Mouse (Mus musculus) liver, adult (tissue): ENCODE data around the gene Sept9.

Source experiments
- GATA4 ChIP-seq: IDR thresholded peaks from 2 replicates; pipeline ENCODE4 v1.6.1; 2014; ENCODE audit warnings: mild to moderate bottlenecking, low read length; ENCODE audit not compliant: insufficient replicate concordance

The Sept9 gene

GRCm38 (mm10) chr11:117319543-117320335 is 120.3 kb downstream of the Sept9 start:
- TF ChIP-seq GATA4 = peak; percentile 57; the same call in 1 of the 2 replicates

DNA sequence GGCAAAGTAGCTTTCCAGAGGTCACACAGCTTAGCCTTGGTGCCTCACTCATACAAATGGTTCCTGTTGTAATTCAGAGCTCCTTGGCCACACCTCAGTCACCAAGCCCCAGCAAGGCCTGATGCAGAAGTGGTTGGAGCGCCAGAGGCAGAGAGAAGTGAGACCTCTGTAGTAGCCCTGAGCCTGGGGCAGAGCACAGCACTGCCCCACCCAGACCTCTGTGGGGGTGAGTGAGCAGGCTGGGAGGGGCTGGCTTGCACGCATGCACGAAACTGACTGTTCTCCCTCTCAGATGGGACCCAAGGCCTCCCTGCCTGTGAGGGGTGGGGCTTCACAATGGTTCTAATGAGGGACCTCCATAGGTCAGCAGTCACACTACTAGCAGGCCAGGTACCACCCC is 121.0 kb downstream of the Sept9 start:
- no peak for TF ChIP-seq GATA4

DNA sequence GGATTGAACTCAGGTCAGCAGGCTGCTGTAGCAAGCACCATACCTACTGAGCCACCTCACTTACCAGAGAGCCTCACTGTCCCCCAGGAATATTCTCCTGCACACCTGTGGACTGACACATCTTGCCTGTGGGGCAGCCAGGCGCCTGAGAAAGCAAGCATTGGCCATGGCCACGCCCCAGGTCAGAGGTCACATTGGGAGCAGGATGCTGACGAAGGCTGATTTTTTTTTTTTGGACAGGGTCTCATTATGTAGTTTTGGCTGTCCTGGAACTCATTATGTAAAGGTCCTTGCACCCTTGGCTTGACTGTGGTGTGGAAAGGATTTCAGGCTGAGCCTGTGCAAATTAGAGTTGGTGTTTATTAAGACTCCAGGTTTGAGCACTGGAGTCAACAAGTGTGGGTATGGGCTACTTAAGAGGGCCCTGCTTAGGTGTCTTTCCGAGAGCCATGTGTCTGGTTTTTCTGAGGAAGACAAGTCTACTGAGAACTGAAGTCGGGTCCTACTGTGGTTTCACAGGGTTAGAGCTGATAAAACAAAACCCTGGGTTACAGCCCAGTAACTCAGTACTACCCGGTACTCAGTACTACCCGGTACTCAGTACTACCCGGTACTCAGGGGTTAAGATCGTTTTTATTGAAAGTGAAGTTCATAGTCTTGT is 122.0 kb downstream of the Sept9 start:
- TF ChIP-seq GATA4 = no peak

DNA sequence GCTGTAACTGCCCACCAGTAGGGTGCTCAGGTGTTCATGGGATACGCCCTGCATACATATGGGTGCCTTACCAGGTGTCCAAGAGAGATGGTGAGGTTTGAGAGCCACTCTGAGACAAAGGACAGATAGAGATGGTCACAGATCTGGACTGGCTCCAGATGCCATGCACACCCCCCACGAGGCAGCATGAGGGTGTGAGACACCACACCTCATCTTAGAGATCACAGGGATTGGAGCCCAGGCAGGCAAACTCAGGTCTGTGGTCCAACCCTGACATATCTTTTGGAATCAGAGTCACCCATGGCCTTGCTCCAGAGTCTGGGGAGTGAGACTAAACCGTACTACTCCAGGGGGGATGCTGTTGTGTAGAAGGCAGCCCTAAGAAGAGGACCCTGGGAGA is 122.8 kb downstream of the Sept9 start:
- no peak for TF ChIP-seq GATA4

DNA sequence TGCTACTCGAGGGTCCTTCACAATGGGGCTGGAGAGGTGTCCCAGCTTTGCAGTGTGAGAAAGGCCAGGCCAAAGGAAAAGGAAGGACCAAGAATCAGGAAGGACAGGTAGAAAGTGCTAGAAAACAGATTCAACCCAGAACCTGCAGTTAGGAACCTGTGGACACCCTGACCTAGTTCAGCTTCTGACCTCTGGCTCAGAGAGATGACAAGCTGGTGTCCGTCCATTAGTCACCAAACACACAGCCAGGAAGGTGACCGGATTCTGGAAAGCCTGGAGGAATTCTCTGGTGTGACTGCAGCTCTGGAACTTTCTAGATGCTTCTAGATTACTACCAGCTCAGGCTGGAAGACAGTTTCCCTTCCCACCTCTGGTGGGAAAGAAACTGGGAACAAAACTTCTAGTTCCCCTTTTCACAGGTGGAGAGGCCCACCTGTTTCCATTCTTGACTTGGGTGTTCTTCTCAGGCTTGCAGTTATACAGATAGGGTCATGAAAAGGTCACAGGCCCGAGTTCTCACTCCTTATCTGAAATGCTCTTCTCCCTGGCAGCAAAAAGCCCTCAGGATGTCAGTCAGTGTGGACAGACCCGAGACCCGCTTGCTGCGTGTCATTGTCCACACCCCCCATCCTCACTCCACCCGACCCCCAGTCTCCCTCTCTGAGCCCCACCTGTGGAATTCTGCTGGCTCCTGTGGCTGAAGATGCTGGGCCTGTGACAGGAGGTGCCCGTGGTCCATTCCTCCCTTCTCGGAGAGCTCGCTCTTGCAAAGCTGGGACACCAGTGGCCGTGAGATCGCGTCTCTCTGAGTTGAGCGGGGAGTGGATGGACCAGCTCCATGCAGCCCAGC is 123.5 kb downstream of the Sept9 start:
- TF ChIP-seq GATA4 = no peak

DNA sequence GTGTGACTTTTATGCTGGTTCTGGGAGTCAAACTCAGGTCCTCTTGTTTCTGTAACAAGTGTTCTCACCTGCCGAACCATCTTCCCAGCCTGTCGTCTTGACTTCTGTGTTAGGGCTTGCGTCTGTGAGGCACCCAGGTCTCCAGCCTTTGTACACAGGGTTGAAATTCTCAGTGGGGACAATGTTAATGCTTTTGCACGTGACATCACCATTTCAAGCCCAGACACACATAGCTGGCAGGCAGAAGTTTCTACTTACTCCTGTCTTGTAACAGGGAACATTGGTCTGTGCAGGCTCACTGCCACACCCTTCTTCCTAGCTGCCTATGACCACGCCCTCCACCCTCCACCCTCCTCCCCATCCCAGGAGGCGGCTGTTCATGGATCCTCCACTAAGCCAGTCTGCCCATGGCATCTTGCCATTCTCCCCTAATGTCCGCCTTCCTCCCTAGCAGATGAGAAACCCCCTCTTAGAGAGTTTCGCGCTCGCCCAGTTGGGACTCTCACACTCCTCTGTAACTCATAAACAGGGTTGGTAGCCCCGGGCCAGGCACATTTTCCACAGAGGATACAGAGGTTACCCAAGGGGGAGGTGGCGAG is 124.6 kb downstream of the Sept9 start:
- no peak for TF ChIP-seq GATA4

DNA sequence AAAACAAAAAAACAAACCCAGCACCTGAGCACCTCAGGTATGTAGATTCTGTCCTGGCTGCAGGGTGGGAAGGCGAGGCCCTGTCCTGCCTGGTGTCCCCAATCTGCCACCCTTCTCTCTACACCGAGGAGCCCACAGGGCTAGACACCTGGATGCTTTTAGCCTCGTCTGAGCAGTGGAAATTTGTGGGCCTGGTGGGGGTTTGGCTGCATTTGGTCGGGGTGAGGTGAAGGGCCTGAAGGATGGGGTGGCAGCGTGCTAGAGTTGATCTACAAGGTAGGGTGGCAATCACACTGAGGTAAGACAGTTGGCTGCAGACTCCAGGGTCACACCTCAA is 125.6 kb downstream of the Sept9 start:
- no peak for TF ChIP-seq GATA4

DNA sequence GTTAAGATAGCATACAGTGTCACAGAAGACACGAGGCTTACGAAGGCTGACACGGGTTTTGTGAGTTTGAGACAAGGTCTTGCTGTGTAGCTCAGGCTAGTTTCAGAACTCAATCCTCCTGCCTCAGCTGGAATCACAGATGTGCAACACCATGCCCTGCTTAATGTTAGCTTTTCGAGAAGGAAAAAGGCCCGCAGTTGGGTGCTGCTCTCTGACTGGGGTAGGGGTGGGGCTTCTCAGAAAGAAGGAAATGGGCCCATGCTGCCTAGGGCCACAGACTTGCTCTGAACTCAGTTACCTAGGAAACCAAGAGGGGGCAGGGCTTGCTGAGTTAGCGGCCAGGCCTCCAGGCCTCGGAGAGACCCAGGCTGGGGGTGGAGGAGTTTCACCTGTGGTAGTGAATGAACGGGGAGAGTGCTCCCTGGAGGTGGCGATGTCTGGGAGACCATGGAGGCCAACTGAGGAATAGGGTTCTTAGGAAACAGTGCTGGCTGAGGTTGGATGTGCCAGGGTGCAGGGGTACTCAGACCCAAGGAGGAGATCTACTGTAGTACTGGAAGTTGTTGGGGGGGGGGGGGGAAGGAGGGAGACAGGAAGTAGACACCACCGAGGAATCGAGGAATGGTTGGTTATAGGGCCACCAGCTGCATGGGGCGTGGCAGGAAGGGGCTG is 126.1 kb downstream of the Sept9 start:
- no peak for TF ChIP-seq GATA4

DNA sequence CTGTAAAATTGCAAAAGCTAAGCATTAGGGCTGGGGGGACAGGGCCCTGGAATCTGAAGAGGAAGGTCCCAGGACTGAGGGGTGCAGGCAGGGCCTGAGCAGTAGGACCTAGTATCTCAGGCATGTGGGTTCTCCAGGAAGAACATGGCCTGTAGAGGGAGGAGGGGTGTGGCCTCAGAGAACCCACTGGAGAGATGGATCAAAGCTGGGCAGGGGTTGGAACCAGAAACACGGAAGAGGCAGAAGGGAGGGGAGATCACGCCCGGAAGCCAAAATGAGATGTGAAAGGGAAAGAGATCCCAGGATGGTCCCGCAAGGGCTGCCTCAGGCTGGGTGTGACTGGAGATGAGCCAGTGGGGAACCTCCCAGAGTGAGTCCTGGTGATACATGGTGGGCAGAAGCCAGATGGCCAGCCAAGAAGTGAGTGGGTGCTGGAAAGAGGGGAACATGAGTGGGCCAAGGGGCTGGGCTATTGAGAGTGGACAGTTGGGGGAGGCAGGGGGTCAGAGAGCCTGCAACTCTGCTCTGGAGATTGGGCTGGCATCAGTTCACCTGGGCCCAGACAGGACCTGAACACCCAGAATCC is 126.8 kb downstream of the Sept9 start:
- no peak for TF ChIP-seq GATA4

DNA sequence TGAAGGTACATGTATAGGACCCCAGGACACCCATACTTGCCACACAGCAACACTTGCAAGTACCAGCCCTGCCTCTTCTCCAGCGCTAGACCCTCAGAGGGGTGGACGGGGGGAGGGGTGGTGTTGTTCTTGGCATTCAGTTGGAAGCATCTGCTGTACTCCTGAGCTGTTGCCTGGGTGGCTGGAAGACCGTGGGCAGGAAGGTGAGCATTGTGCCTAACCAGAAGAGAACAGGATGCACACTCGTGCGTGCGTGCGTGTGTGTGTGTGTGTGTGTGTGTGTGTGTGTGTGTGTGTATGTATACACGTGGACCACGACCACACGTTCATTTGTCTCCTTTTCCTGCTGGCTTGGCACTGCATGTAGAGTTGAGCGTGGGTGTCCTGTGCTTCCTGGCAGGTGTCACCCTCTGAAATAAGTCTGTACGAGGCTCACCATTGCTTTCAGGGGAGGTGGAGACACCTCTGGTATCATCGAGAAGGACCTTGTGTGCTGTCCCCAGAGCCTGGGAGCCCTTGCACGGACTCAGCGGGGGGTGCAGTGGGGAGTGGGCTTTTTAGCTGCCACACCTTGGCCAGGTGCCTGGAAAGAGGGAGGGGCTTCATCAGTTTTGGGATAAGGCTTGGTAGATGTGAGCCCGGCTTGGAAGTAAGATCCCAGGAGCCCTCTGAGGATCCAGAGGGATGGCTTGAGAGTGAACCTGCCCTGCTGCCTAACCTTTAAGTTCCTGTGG is 127.6 kb downstream of the Sept9 start:
- no peak for TF ChIP-seq GATA4

GRCm38 (mm10) chr11:117327633-117328032 is 128.2 kb downstream of the Sept9 start:
- TF ChIP-seq GATA4 = no peak

GRCm38 (mm10) chr11:117330076-117330950 is 130.9 kb downstream of the Sept9 start:
- no peak for TF ChIP-seq GATA4

DNA sequence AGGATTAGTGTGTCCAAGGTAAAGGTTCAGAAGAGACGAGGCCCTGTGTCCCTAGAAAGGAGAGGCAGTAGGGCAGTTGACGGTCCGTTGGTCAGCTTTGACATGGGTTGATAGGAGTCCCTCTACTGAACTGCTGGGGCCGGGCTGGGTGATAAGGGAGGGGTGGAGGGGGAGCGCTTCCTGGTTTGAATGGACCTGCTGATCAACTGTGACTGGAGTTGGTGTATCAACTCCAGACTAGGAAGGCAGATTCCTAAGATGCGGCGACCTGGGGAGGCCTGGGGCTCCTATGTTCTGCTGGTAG is 131.4 kb downstream of the Sept9 start:
- TF ChIP-seq GATA4 = peak; percentile 18; the same call in 1 of the 2 replicates
